Mouse (Mus musculus) neural tube, embryonic 12.5 days (tissue): ENCODE results near the gene Phyhd1. TPM values are rescaled to one million over a fixed set of nuclear protein-coding genes. Genes with fewer than 3 reads are reported as not detected.

ENCODE experiments used
- polyA plus RNA-seq: library from polyadenylated mRNA; unstranded; fragments of >200 nt; fragmentation: Nextera tagmentation; extraction: Ambion mirVana; gene quantifications from 2 replicates; pipeline ENCODE4 v1.2.1, GENCODE M21; 2016

Phyhd1 gene
- polyA plus RNA-seq, 1 experiment from 2014 or later = 4.2 TPM

Other genes starting within 250 kb of the Phyhd1 start
- 37.4 and 41.4 TPM in 2 replicates for gene Wdr34, start 217.3 kb upstream of the Phyhd1 start, polyA plus RNA-seq
- gene Set, start 208.8 kb upstream of the Phyhd1 start, polyA plus RNA-seq = 572 and 583 TPM in 2 replicates
- 6.4 and 6.9 TPM in 2 replicates for gene Pkn3, start 188.5 kb upstream of the Phyhd1 start, polyA plus RNA-seq
- 25.3 and 27.9 TPM in 2 replicates for gene Zdhhc12, start 172.6 kb upstream of the Phyhd1 start, polyA plus RNA-seq
- 10.6 and 11.1 TPM in 2 replicates for gene Zer1, start 141.6 kb upstream of the Phyhd1 start, polyA plus RNA-seq
- 8.2 and 11.3 TPM in 2 replicates for gene Tbc1d13, start 132.5 kb upstream of the Phyhd1 start, polyA plus RNA-seq
- 17.1 and 17.7 TPM in 2 replicates for gene Endog, start 94.7 kb upstream of the Phyhd1 start, polyA plus RNA-seq
- 59.4 and 61.0 TPM in 2 replicates for gene Spout1, start 87.7 kb upstream of the Phyhd1 start, polyA plus RNA-seq
- 12.5 and 12.7 TPM in 2 replicates for gene Kyat1, start 60.4 kb upstream of the Phyhd1 start, polyA plus RNA-seq
- gene Lrrc8a, start 28.5 kb upstream of the Phyhd1 start, polyA plus RNA-seq = 30.6 and 43.0 TPM in 2 replicates
- 0.17 and 0.34 TPM in 2 replicates for gene Gm28035, start 25.6 kb upstream of the Phyhd1 start, polyA plus RNA-seq
- not detected in 2 replicates for gene Gm28038, start 14.8 kb downstream of the Phyhd1 start, polyA plus RNA-seq
- 27.5 and 28.8 TPM in 2 replicates for gene Dolk, start 20.1 kb downstream of the Phyhd1 start, polyA plus RNA-seq
- gene Nup188, start 20.2 kb downstream of the Phyhd1 start, polyA plus RNA-seq = 26.4 and 34.4 TPM in 2 replicates
- gene Sh3glb2, start 93.1 kb downstream of the Phyhd1 start, polyA plus RNA-seq = 105 and 118 TPM in 2 replicates
- gene Miga2, start 98.0 kb downstream of the Phyhd1 start, polyA plus RNA-seq = 28.5 and 31.8 TPM in 2 replicates
- 51.9 and 52.3 TPM in 2 replicates for gene Dolpp1, start 126.1 kb downstream of the Phyhd1 start, polyA plus RNA-seq
- gene Crat, start 149.6 kb downstream of the Phyhd1 start, polyA plus RNA-seq = 26.0 and 27.7 TPM in 2 replicates
- 129 and 135 TPM in 2 replicates for gene Ptpa, start 149.8 kb downstream of the Phyhd1 start, polyA plus RNA-seq
- 5.7 and 5.8 TPM in 2 replicates for gene Ier5l, start 208.0 kb downstream of the Phyhd1 start, polyA plus RNA-seq